Mouse (Mus musculus): ENCODE data around the gene Atp5l.
"Not testable (repeated sequence)": the region's sequence is repeated elsewhere in the genome, so short reads cannot be mapped to it uniquely, and the experiment has no call there.

Gene Atp5l

GRCm38 (mm10) chr9:44920374-44921122 lies at the start of gene Atp5l:
Gene Atp5l, minus strand, starts transcription at chr9:44920742.
- DNase-seq (ENCODE audit: low spot score): peak; percentile 84

GRCm38 (mm10) chr9:44969450-44969849 lies 48.9 kb upstream of the Atp5l start:
- no peak for DNase-seq (ENCODE audit: low spot score)

DNA sequence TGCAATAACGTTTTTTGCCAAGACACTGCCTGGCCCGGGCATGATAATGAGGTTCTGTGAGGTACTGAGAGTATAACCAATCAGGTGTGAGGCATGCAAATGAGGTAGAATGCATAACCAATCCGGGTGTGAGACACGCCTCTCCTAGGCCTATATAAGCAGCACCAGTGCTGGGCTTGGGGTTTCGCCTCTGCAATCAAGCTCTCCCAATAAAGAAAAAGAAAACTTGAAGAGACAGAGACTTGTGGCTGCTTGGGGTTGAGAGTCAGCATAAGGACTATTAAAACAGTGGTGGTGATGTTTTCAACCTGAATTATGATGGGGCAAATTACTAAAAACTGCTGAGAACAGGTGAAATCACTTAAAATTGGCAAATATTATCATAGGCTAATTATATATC lies 47.2 kb upstream of the Atp5l start:
- not testable (repeated sequence) for DNase-seq (ENCODE audit: low spot score)

GRCm38 (mm10) chr9:44966815-44967242 lies 46.3 kb upstream of the Atp5l start:
- DNase-seq (ENCODE audit: low spot score): peak; percentile 79

GRCm38 (mm10) chr9:44965833-44966466 lies 45.4 kb upstream of the Atp5l start:
- DNase-seq (ENCODE audit: low spot score): no peak

GRCm38 (mm10) chr9:44965126-44965832 lies 44.7 kb upstream of the Atp5l start, which contains the start of gene Ube4a:
Gene Ube4a, minus strand, starts transcription at chr9:44965600.
- peak; percentile 99 for DNase-seq (ENCODE audit: low spot score)

DNA sequence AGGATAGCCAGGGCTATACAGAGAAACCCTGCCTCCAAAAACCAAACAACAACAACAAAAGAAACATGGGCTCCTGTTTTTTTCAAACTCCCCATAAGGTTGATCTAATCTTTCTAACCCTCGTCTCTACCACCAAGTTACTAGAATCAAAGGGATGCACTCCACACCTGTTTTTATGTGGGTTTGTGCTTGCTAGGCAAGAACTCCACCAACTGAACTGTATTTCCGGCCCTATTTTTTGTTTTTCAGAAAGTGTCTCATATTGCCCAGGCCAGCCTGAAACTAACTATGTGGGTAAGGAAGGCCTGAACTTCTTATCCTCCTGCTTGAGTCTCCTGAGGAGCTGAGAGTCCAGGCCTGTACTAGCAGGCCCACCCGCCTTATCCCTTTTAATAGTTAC lies 33.9 kb upstream of the Atp5l start:
- DNase-seq (ENCODE audit: low spot score): no peak

DNA sequence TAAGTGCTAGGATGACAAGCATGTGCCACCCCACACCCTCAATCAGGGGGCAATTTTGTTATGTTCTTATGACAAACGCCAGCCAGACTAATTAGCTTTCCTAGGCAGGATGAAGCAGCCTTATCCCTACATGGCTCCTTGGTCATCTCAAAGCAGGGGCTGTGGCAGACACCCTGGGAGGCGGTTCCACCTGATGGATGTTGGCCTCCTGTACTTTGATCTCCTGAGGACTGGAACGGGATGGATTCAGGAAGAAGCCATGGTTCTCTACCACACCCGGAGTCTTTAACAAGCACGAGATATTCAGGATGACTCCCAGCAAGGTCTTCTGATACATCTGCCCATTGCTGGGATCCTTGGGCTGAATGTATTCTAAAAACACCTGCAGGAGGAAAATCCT lies 27.3 kb upstream of the Atp5l start:
- no peak for DNase-seq (ENCODE audit: low spot score)

GRCm38 (mm10) chr9:44946185-44946695 lies 25.7 kb upstream of the Atp5l start:
- no peak for DNase-seq (ENCODE audit: low spot score)

GRCm38 (mm10) chr9:44942421-44942820 lies 21.9 kb upstream of the Atp5l start:
- no peak for DNase-seq (ENCODE audit: low spot score)

DNA sequence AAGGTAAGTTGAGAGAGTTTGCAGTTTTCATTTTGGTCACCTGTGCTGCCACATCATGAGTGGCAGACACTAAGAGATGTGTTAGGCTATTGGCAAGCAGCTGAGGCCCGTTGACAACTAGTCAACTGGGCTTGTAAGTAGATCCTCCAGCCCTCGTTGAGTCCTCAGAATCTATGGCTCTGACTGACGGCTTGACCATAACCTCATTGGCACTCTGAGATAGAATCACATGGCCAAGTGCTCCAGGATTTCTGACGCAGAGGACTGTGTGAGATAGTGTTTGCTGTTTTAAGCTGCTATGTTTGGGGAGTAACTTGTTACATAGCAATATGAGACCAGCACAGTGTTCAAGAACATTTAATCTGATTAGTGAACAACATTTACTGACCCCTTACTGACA lies 21.2 kb upstream of the Atp5l start:
- DNase-seq (ENCODE audit: low spot score): no peak

DNA sequence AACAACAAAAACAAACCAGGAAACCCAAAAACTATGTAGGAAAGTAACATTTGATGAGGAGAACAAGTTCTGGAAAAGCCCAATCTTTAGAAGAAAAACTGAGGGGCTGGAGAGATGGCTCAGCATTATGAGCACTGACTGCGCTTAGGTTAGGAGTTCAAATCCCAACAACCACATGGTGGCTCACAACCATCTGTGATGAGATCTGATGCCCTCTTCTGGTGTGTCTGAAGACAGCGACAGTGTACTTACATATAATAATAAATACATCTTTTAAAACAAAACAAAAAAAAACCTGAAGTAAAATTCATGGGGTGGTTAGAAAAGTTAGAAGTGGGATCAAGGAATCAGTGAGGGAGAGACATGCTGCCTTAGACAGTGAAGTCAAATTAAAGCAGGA lies 1.0 kb upstream of the Atp5l start:
- no peak for DNase-seq (ENCODE audit: low spot score)

- no peak for DNase-seq (ENCODE audit: low spot score)
Observed at GRCm38 (mm10) chr9:44921123-44921468, 554 bp upstream of the Atp5l start.

GRCm38 (mm10) chr9:44919606-44920005 lies 936 bp downstream of the Atp5l start:
- DNase-seq (ENCODE audit: low spot score): no peak

DNA sequence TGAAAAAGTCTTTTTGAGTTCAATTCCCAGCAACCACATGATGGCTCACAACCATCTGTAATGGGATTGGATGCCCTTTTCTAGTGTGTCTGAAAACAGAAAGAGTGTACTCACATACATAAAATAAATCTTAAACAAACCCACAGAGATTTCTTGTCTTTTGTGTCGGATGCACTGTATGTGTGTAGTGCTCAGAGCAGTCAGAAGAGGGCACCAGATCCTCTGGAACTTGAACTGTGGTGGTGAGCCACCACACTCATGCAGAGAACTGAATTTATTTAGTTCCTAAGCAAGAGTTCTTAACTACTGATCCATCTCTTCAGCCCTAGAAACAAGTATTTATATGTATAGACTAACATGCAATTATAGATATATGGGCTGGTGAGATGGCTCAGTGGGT lies 4.3 kb downstream of the Atp5l start:
- peak; percentile 50 for DNase-seq (ENCODE audit: low spot score)

GRCm38 (mm10) chr9:44914706-44915105 lies 5.8 kb downstream of the Atp5l start:
- no peak for DNase-seq (ENCODE audit: low spot score)

DNA sequence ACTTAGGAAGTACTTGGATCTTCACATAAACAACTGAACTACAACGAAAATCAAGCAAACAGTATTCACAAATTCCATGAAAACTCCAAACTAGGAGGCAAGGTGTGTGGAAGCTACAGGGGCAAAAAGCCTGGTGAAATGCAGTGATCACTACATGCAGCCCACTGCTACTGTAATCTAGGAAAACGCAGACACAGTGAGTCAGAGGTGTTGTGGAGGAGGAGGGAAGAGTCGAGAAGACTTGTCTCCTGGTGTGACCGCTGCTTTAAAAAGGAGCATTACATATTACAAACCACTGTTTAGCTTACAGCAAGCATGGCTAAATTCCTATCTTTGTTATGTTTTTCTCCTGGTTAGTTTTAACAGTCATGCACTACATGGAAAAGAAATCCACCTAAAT lies 9.2 kb downstream of the Atp5l start:
- DNase-seq (ENCODE audit: low spot score): no peak

GRCm38 (mm10) chr9:44905620-44906019 lies 14.9 kb downstream of the Atp5l start:
- DNase-seq (ENCODE audit: low spot score): no peak

GRCm38 (mm10) chr9:44904964-44905363 lies 15.6 kb downstream of the Atp5l start:
- DNase-seq (ENCODE audit: low spot score): peak; percentile 48

- no peak for DNase-seq (ENCODE audit: low spot score)
Observed at GRCm38 (mm10) chr9:44903856-44904255, 16.7 kb downstream of the Atp5l start.

DNA sequence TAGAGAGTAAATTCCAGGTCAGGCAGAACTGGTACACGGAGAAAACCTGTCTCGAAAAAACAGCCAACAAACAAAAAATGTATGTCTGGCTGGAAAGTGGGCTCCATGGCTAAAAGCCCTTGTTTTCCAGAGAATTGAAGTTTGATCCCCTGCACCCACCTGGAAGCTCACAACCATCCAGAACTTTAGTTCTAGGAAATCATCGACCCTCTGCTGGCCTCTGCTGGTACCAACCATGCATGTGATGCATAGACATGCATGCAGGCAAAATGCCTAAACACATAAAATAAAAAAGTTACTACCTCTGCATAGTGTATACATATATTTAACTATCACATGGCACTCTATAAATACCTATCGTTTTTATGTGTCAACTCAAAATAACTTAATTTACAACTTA lies 20.1 kb downstream of the Atp5l start:
- no peak for DNase-seq (ENCODE audit: low spot score)

DNA sequence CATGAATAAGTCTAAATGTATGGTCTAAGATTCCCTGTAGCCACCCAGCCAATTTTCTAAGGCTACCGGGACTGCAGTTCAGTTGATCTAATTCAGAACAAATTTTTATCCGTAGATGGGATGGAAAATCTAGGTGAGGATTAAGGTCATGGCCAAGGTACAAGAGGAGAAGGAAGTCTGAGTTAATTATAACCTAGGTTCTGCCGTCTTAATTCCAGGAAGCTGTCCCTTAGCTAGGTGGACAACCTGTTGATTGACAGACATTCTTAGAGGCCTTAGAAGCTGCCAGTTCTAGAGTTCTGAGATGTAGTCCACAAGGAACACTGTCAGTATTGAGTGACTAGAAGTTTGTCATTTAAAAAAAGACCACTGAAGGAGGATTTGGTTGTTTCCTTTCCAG lies 20.8 kb downstream of the Atp5l start:
- no peak for DNase-seq (ENCODE audit: low spot score)

GRCm38 (mm10) chr9:44897024-44897423 lies 23.5 kb downstream of the Atp5l start:
- DNase-seq (ENCODE audit: low spot score): no peak

Measured in testis, postnatal 10 days (tissue).